Mouse (Mus musculus): Measurements from ENCODE around the gene Junb. TPM values are rescaled to one million over a fixed set of nuclear protein-coding genes. Genes with fewer than 3 reads are reported as not detected.

The Junb gene
- total and polyA plus RNA-seq, 3 experiments: 41.6 to 72.7 TPM; not detected in 1

GRCm38 (mm10) chr8:84977435-84978247 is 877 bp downstream of the Junb start:
- TF ChIP-seq POLR2AphosphoS2 (IDR thresholded peaks at IDR 0.05; ENCODE audit: low read length) (peak; percentile 80), RAD21 (IDR thresholded peaks at IDR 0.05; ENCODE audit: low read depth, low read length) (no peak), USF2 (IDR thresholded peaks at IDR 0.05; ENCODE audit: borderline replicate concordance in 1 of 2, insufficient read depth in 1 of 2, low read depth in 1 of 2, low read length in 2 of 2) (peak in 1 of 2 experiments; percentile 50; a peak in 1 of 4 replicates), MAX (IDR thresholded peaks at IDR 0.05; ENCODE audit: low read length) (peak; percentile 58), GATA1 (IDR thresholded peaks at IDR 0.05; ENCODE audit: low read depth, low read length) (no peak), POLR2A (IDR thresholded peaks at IDR 0.05; ENCODE audit: control insufficient read depth in 1 of 2, insufficient read depth in 1 of 2, low read depth in 1 of 2, low read length in 2 of 2, poor library complexity in 1 of 2) (peak; percentile 39 to 63), ETS1 (IDR thresholded peaks at IDR 0.05; ENCODE audit: low read depth, low read length) (peak; percentile 49; the same call in 1 of the 2 replicates), MXI1 (IDR thresholded peaks at IDR 0.05; ENCODE audit: low read depth, low read length) (peak; percentile 91), SIN3A (IDR thresholded peaks at IDR 0.05; ENCODE audit: low read length) (peak; percentile 66), TBP (IDR thresholded peaks at IDR 0.05; ENCODE audit: low read depth, low read length) (peak; percentile 45; the same call in 1 of the 2 replicates), ZMIZ1 (IDR thresholded peaks at IDR 0.05; ENCODE audit: low read depth, low read length) (peak; percentile 44), CTCF (IDR thresholded peaks at IDR 0.05 in 2 of 3, conservative IDR thresholded peaks at IDR 0.05 in 1 of 3; ENCODE audit: control insufficient read depth in 1 of 3, insufficient read depth in 1 of 3, low read depth in 2 of 3, low read length in 3 of 3, poor library complexity in 1 of 3, severe bottlenecking in 1 of 3) (no peak), MAFK (IDR thresholded peaks at IDR 0.05; ENCODE audit: borderline replicate concordance, low read depth, low read length) (no peak), ZC3H11A (IDR thresholded peaks at IDR 0.05; ENCODE audit: low read depth, low read length) (no peak), HCFC1 (IDR thresholded peaks at IDR 0.05; ENCODE audit: low read depth, low read length) (peak; percentile 68), GABPA (IDR thresholded peaks at IDR 0.05; ENCODE audit: low read depth, low read length) (no peak), NRF1 (IDR thresholded peaks at IDR 0.05; ENCODE audit: insufficient read depth, low read depth, low read length, poor library complexity, severe bottlenecking) (no peak), POLR2AphosphoS5 (IDR thresholded peaks at IDR 0.05; ENCODE audit: borderline replicate concordance, low read depth, low read length) (peak; percentile 26; the same call in 1 of the 2 replicates), MYB (IDR thresholded peaks at IDR 0.05; ENCODE audit: low read depth, low read length) (no peak), TCF12 (IDR thresholded peaks at IDR 0.05; ENCODE audit: low read depth, low read length) (peak; percentile 34; the same call in 1 of the 2 replicates), MYC (IDR thresholded peaks at IDR 0.05; ENCODE audit: low read depth, low read length) (peak; percentile 44; the same call in 1 of the 2 replicates), MEF2A (IDR thresholded peaks at IDR 0.05; ENCODE audit: extremely low read depth, insufficient replicate concordance, low read depth, low read length, poor library complexity, severe bottlenecking) (no peak), ELF1 (IDR thresholded peaks at IDR 0.05; ENCODE audit: low read depth, low read length) (peak; percentile 85), USF1 (IDR thresholded peaks at IDR 0.05; ENCODE audit: low read depth, low read length) (peak; percentile 87), EP300 (IDR thresholded peaks at IDR 0.05; ENCODE audit: low read depth in 1 of 2, low read length in 2 of 2) (peak in 1 of 2 experiments; percentile 14; a peak in 1 of 4 replicates), TAL1 (IDR thresholded peaks at IDR 0.05; ENCODE audit: low read length) (no peak), NELFE (IDR thresholded peaks at IDR 0.05; ENCODE audit: low read depth, low read length) (peak; percentile 52)
- peak; percentile 91 for DNase-seq (ENCODE audit: low read depth, low spot score)
- H3K27ac ChIP-seq (ENCODE audit: control insufficient read depth, low read depth, low read length): peak overlapping the region; percentile 89
- peaks cover 22% of the 10 kb centered on the region for H3K79me2 ChIP-seq (ENCODE audit: control insufficient read depth, insufficient read depth, low read length, poor library complexity)
- H3K4me3 ChIP-seq (ENCODE audit: control insufficient read depth in 1 of 2, insufficient read depth in 1 of 2, low read depth in 2 of 2, low read length in 2 of 2): peak overlapping the region; percentile 84 to 86
- H3K27me3 ChIP-seq (ENCODE audit: control insufficient read depth in 1 of 2, insufficient read depth in 2 of 2, low read length in 2 of 2): no peaks in the 10 kb centered on the region
- no peaks in the 10 kb centered on the region for H3K9me3 ChIP-seq (replicated peaks; ENCODE audit: insufficient read depth, low read length)
- peaks cover 12 to 47% of the 10 kb centered on the region in 2 experiments for H3K4me1 ChIP-seq (ENCODE audit: control insufficient read depth in 1 of 2, insufficient read depth in 2 of 2, low read length in 2 of 2)
- H3K9ac ChIP-seq (ENCODE audit: control insufficient read depth, low read depth, low read length, poor library complexity, severe bottlenecking): peak overlapping the region; percentile 88
- peaks cover 0 to 21% of the 10 kb centered on the region in 2 experiments; a peak in 2 of 4 replicates for H3K36me3 ChIP-seq (ENCODE audit: control insufficient read depth in 1 of 2, insufficient read depth in 2 of 2, low read length in 2 of 2)
